Mouse (Mus musculus): ENCODE measurements around the gene Ptpn13.

The Ptpn13 gene

DNA sequence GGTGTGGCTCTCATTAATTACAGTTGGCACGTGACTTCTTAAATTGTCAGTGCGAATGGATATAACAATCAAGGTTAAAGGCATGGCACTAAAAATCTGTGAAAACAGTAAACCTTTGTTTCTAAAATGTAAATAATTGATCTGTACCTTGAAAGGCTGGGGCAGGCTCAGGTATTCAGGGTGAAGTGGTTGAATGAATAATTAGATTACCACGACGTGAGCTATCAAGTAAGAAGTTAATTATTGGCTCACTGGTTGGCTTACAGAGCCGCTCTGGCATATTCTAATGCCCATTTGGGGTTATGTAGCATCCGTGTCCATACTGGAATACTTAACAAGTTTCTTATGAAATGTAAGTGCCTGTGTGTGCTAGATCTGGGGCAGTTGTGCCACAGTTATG is 92.6 kb downstream of the Ptpn13 start:
- DNase-seq (ENCODE audit: low spot score in 2 of 2), result no peak

DNA sequence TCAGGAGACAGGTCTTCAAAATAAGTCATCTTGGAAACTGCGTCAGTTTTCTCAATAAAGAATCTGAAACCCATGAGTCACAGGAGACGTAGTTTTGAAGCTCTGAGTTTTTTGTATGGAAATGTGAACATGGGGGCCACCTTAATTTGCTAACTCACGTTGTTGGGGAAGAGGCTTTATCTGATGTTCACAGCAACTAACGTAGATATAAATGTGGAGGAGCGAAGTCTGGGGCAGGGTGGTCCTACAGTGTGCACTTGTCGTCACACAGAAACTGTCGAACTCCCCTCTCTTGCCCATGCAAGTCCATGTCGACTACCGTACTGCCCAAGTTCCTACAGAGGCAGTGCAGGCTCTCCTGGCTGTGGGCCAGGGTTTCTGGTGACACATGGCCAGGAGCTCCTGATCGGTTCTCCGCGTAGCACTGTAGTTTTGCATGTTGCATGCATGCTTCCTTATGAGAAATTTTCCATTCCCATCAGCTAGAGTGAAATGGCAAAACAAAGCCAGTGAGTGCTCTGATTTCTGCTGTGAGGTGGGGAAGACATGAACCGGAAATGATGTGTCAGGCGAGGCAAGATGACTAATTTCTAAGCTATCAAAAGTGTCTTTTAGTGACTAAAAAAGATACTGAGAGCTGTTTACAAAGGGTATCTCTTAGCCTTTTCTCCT is 93.9 kb downstream of the Ptpn13 start:
- no peak for DNase-seq (ENCODE audit: low spot score in 2 of 2)

DNA sequence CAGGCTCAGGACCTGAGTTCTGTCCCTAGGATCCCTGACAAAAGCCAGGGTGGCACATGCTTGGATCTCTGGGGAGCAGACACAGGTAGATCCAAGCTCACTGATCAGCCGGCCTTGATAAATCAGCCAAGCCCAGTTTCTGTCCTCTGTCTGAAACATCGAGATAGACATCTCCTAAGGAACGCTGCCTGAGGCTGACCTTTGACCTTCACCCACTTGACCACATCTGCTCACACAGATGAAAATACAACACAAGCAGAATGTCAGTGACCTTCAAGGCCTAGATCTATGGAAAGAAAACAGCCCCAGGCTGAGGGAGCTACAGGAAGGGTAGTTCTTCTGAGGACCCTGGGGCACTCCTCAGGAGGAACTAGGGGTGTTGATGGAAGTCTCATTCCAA is 97.4 kb downstream of the Ptpn13 start:
- no peak for DNase-seq (ENCODE audit: low spot score in 2 of 2)

DNA sequence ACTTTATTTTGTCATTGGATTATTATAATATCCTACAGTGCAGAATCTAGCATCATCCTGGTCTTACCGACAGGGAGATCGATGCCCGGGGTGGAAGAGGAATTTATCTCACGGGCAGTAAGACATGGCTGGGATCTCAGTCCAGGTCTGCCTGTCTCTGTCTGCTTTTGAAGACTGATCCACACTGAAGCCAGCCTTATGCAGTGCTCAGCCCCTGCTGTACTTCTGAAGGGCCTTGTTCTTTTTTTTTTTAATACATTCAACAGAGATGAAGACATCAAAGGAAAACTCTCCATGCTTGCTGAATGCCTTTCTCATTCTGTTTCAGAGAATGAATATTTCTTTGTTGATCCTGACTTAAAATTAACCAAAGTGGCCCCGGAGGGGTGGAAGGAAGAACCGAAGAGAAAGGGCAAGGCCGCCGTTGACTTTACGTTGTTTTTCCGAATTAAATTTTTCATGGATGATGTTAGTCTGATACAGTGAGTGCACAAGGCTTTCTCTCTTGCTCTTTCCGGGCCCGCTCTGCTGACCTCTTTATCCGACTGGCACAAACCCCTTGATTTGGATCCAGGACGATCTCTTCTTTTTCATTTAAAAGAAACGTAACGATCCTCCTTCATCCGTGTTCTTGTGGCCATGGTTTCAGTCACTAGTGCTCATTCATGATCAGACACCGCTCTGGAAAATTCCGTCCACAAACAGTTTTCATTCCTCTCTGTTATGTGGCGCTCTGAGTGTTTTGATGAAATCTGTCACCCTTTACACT is 101.9 kb downstream of the Ptpn13 start:
- DNase-seq (ENCODE audit: low spot score in 2 of 2), result no peak

DNA sequence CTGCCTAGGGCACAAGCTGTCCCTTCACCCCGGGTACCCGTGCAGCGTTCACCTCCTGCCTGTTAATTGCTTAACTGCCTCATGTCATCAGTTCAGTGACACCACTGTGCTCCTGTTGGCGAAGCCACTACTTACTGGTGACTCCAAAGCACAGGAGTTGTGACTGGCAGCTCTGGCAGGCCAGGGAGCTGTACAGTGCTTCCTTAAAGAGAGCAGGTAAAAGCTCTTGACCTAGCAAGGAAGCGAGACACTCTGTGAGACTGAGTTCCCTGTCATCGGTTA is 102.4 kb downstream of the Ptpn13 start:
- DNase-seq (ENCODE audit: low spot score in 2 of 2), result no peak

DNA sequence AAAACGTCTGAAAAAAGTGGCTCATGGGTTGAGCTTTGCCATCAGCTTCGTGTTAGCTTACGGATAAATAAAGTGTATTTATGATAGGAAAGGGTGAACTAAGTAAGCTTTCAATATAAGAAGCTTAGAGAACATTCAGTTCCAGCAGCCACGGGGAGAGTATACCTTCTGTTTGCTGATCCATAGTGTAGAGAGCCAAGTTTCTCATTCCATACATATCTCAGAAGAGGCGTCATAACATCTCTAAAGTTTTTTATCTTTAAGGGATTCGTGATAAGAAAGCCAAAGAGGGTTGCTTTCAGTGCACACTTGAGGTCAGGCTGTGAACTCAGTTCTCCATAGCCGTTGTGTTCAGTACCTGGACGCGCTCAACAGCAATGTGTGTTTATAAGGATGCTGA is 105.2 kb downstream of the Ptpn13 start:
- no peak for DNase-seq (ENCODE audit: low spot score in 2 of 2)

DNA sequence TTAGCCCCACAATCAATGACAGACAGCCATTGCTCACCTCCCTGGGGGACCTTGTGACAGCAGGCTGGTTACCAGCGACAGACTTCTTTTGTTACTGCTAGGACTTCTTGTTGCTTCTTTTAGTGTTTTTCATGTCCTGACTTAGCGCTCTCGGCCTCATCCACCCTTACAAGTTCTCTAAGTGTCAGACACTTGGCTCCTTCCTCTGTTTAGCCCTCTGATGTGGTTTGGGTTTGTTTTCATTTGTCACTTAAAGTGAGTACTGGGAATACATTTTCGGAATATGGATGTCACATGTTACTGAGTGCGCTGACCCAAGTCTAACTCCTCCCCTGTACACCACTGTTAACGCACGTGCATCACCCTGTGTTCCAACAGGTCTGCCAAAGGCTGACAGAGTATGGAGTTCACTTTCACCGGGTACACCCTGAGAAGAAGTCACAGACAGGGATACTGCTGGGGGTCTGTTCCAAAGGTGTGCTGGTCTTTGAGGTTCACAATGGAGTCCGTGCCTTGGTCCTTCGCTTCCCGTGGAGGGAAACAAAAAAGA is 107.9 kb downstream of the Ptpn13 start:
- no peak for DNase-seq (ENCODE audit: low spot score in 2 of 2)

DNA sequence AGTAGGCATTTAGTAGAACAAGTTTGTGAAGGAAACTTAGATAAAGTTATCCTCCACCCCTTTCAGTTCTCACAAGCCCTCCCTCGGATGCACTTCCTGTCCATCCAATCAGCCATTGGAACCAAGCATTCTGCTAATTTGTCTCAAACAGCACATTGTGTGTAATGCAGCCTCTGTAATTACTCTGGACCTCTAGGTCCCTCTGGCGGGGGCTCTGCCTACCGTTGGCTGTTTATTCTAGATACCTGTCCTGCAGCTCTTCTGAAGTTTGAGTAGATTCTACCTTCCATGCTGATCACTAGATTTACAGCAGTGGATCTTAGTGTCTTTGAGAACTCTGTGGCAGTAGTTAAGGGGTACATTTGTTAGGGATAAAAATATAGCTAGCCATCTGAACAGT is 109.5 kb downstream of the Ptpn13 start:
- DNase-seq (ENCODE audit: low spot score in 2 of 2), result no peak

DNA sequence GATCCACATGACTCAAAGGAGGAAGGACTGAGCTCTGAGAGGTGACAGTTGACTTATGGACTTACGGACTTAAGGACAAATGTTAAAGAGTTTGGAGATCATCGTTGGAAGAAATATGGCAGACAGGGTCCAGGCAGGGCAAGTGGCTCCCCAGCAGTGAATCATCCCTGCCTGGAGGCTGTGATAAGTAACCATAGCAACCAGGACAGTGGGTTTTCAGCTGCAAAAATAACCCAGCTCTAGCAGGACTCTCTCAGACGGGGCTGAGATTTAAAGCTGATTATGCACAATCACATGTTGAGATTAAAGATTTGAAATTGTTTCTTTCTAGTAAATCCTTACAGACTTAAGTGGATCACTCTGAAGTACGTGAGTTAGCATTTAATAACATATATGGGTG is 112.4 kb downstream of the Ptpn13 start:
- DNase-seq (ENCODE audit: low spot score in 2 of 2), result no peak

DNA sequence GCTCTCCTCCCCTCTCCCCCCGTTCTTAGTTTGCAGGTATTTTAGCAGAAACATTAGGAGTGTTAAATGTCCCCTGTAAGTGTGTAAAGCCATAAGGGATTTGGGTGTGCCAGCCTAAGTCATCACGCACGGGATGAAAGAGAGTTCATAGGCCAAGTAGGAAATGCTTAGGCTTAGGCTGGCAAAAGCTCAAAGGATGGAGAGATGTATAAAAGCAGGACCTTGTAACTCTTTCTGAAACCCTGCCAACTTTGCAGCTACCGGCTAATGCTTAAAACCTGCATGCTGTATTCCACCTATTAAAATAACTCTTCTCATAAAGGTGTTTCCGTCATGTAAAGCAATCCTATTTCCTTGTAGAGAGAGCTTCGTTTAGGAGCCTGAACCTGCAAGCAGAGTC is 115.6 kb downstream of the Ptpn13 start:
- DNase-seq (ENCODE audit: low spot score in 2 of 2), result no peak

DNA sequence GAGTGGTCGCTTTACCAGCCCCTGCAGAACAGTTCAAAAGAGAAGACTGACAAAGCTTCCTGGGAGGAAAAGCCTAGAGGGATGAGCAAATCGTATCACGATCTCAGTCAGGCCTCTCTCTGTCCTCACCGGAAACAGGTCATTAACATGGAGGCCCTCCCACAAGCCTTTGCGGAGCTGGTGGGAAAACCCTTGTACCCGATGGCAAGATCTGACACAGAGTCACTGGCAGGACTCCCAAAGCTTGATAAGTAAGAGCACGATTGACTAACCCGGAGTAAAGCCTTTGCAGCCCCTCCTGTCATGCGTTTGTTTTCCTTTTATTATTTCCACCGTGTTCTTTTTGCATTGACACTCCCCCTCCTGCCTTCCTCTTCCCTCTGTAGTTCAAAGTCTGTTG is 116.1 kb downstream of the Ptpn13 start:
- no peak for DNase-seq (ENCODE audit: low spot score in 2 of 2)

DNA sequence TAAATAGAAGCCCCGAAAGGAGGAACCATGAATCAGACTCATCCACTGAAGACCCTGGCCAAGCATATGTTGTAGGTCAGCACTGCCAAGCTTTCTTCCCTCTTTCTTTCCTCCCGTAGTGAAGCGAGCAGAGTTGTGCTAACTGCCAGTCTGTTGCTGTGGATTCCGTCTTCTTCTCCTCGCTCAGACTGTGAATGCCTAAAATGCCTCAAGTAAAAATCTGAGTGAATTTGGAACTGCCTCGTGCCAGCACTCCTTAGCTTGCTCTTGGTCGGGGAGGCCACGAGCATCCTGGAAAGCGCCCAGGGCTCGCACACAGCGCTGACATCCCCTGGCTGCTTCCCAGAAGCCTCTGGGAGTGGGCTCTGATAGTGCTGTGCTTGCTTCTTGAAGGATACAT is 116.5 kb downstream of the Ptpn13 start:
- no peak for DNase-seq (ENCODE audit: low spot score in 2 of 2)

DNA sequence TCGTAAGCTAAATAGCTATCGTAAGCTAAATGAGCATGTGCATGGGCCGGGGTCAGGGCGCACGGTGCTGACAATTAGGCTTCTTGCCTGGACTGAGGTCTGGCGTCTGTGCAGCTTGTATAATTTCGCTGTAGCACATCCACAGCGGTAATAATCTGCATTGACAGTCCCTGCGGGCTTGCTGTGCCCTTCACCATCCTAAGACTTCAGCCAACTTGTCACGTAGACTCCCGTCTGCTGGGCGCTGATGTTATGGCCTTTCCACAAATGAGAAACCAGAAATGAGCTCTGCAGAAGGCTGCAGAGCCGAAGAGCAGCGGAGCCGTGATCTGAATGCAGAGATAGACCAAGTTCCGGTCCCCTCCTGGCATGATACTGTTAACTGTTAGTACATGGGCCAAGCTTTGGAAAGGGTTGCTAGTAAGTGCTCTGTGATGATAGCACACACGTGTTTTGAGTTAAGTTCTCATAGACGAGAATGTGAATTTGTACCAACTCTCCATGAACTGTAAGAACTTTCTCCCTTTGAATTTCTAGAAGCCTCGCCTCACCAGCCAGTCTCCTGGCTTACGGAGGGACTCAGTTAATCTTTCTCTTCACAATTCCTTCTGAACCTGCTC is 120.5 kb downstream of the Ptpn13 start:
- no peak for DNase-seq (ENCODE audit: low spot score in 2 of 2)

DNA sequence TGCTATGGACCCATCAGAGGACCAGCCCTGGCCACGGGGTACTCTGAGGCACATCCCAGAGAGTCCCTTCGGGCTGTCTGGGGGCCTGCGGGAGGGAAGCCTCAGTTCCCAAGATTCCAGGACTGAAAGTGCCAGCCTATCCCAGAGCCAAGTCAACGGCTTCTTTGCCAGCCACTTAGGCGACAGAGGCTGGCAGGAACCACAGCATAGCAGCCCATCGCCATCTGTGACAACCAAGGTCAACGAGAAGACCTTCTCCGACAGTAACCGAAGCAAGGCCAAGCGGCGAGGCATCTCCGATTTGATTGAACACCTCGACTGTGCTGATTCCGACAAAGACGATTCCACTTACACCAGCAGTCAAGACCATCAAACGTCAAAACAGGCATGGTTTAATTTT is 129.8 kb downstream of the Ptpn13 start:
- DNase-seq (ENCODE audit: low spot score in 2 of 2), result no peak

DNA sequence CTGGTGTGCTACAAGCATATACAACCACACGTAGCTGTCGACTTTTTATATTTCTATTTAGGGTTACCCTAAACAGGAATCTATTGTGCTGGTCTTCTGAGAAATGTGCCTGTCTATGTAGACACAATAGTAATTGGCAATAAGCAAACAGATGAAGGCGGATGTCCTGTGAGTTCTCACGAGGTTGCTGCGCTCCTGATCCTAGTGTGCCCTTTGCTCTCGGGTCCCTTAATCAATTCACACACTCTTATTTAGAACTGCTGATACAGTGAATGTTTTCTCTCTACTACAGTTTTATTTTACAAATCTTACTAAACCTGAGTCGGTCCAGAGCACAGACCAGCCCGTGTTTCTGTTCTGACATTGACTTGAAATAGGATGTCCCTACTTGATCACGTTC is 135.6 kb downstream of the Ptpn13 start:
- no peak for DNase-seq (ENCODE audit: low spot score in 2 of 2)

DNA sequence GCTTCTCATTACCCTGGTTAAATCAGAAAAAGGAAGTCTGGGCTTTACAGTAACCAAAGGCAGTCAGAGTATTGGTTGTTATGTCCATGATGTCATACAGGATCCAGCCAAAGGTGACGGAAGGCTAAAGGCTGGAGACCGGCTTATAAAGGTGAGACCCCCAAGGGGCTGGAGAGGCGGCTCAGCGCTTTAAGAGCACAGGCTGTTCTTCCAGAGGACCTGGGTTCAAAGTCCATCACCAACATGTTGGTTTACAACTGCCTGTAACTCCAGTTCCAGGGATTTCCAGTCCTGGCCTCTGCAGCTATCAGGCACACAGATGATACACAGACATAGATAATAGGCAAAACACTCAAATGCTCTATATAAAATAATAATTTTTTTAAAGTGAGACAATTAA is 143.0 kb downstream of the Ptpn13 start:
- DNase-seq (ENCODE audit: low spot score in 2 of 2), result no peak

DNA sequence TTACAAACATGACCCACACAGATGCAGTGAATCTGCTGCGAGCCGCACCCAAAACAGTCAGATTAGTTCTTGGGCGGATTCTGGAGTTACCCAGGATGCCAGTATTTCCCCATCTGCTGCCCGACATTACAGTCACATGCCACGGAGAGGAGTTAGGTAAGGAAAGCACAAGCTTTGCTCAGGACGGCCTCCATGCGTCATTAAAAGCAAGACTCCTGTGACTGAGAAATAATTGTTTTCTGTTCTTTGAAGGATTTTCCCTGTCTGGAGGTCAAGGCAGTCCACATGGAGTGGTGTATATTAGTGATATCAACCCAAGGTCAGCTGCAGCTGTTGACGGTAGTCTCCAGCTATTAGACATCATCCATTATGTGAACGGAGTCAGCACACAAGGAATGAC is 144.5 kb downstream of the Ptpn13 start:
- no peak for DNase-seq (ENCODE audit: low spot score in 2 of 2)

DNA sequence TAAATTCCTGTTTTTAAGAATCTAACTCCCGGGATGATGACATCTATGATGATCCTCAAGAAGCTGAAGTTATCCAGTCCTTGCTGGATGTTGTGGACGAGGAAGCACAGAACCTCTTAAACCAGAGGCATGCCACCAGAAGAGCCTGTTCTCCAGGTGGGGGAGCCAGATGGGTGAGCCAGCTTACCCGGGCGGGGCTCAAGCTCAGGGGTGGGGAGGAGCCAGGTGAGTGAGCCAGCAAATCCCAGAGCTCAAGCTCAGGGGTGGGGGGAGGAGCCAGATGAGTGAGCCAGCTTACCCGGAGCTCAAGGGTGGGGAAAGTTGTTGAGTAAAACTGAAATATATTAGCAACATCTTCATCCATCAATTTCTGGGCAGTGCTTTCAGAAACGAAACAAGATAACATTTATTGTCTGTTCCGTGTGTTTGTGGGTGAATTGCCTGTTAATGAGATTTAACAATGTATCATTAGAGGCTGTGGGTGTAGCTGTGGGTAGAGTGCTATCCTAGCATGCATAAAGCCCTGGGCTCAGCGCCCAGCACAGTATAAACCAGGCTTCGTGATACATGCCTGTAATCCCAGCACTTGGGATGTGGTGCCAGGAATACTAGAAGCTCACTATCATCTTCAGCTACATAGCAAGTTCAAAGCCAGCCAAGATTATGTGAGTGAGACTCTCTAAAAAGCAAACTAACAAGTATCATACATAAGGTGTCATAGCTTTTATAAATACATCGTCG is 154.9 kb downstream of the Ptpn13 start:
- DNase-seq (ENCODE audit: low spot score in 2 of 2), result no peak

DNA sequence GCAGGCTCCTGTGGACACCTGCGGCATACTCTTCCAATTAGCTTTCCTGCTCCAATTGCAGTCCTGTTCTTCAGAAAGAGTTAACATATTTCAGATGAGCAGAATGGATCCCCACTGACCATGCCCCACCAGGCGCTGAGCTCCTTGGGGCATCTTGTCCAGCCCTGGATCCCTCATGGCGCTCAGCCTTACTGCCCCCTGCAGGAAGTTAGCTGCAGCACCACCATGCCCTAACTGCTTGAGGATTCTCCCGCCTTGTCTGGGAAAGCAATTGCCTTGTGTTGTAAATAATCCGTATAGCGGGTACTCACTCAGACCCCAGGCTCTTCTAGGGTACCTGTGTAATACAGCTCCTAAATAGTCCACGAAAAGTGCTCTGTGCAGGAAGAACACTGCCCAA is 162.2 kb downstream of the Ptpn13 start:
- no peak for DNase-seq (ENCODE audit: low spot score in 2 of 2)

DNA sequence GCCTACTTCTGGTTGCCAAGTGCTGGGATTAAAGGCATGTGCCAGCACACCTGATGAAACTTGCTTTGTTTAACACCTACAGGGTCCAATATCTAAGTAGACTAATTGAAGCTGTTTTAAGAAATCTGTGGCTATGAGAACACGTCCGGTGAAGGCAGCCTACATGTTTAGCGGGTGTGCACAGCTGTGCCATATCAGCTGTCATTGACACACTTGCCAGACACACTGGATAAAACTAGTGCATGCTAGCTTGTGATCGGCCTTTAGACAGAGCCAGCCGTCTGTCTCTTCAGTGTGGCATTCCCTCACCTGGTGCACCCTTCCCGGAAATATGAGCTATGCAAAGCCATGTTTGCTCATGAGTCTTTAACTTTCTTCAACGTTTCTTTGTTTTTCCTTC is 166.9 kb downstream of the Ptpn13 start:
- no peak for DNase-seq (ENCODE audit: low spot score in 2 of 2)

DNA sequence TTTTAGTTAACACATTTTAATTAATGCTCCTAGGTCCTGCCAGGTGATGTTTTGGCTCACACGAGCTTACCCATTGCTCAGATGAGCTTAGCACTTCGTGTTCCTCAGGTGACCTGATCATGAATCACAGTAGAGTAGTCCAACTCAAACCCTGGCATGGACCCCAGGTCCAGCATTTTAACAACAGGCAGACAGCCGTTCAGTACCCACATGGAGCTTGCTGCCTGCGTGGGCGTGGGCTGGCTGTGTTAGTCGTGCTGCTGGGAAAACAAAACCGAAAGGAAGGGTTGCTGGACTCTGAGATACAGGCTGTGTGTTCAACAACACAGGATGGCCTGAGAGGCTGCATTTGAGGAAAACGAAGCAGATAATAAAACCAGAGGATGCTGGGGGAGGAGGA is 167.7 kb downstream of the Ptpn13 start:
- no peak for DNase-seq (ENCODE audit: low spot score in 2 of 2)

DNA sequence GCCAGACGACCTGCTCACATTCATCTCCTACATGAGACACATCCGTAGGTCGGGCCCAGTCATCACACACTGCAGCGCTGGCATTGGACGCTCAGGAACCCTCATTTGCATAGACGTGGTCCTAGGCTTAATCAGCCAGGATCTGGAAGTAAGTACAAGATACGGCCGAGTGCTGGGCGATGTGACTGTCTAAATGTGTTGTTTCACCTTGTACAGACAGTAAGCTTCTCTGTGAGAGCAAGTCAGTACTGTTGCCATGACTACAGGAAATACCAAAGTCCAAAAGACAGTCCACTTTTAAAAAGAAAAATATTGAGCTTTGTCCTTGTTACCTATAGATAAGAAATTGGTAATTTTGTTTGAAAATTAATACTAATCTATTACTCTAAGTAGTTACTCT is 168.6 kb downstream of the Ptpn13 start:
- no peak for DNase-seq (ENCODE audit: low spot score in 2 of 2)
